Mouse (Mus musculus): ENCODE measurements around the gene Tuba1c. TPM values are rescaled to one million over a fixed set of nuclear protein-coding genes. Genes with fewer than 3 reads are reported as not detected.
A peak's percentile ranks its signal among the peaks of the same experiment; 100 is the strongest.

Tuba1c gene
- total and polyA plus RNA-seq, 2 experiments from 2014 or later: 9.6 to 22.6 TPM

GRCm38 (mm10) chr15:99021255-99021654 is 8.4 kb upstream of the Tuba1c start:
- Histone ChIP-seq H3K36me3 (ENCODE audit: insufficient read depth, low read length) (no peaks in the 10 kb centered on the region), H3K27ac (ENCODE audit: low read depth, low read length) (no peak overlapping the region), H3K27me3 (ENCODE audit: insufficient read depth, low read length) (no peaks in the 10 kb centered on the region), H3K9ac (replicated peaks; ENCODE audit: low read length, poor library complexity, severe bottlenecking) (no peak overlapping the region), H3K4me3 (ENCODE audit: low read depth, low read length) (no peak overlapping the region), H3K4me2 (ENCODE audit: low read depth, low read length, poor library complexity, severe bottlenecking) (no peak overlapping the region), H3K9me3 (ENCODE audit: low read length) (no peaks in the 10 kb centered on the region), H3K4me1 (ENCODE audit: insufficient read depth, low read length) (no peaks in the 10 kb centered on the region)
- WGBS: 98% methylated on average over 7 of the region's 7 CpGs
- DNase-seq (ENCODE audit: low spot score): no peak
- no peak for ATAC-seq (ENCODE audit: low FRiP score)
- no peak for TF ChIP-seq CTCF (IDR thresholded peaks at IDR 0.05)

- H3K4me3 ChIP-seq (ENCODE audit: low read depth, low read length): no peak overlapping the region
- DNase-seq (ENCODE audit: low spot score) (peak; percentile 86), ATAC-seq (ENCODE audit: low FRiP score) (no peak)
- H3K9ac ChIP-seq (replicated peaks; ENCODE audit: low read length, poor library complexity, severe bottlenecking): no peak overlapping the region
- H3K27me3 ChIP-seq (ENCODE audit: insufficient read depth, low read length): peaks cover 9% of the 10 kb centered on the region; the same call in 1 of the 2 replicates
- TF ChIP-seq CTCF (IDR thresholded peaks at IDR 0.05): peak; percentile 86
- no peaks in the 10 kb centered on the region for H3K9me3 ChIP-seq (ENCODE audit: low read length)
- H3K36me3 ChIP-seq (ENCODE audit: insufficient read depth, low read length): no peaks in the 10 kb centered on the region
- no peaks in the 10 kb centered on the region for H3K4me1 ChIP-seq (ENCODE audit: insufficient read depth, low read length)
- H3K4me2 ChIP-seq (ENCODE audit: low read depth, low read length, poor library complexity, severe bottlenecking): no peak overlapping the region
- no peak overlapping the region for H3K27ac ChIP-seq (ENCODE audit: low read depth, low read length)
- WGBS: 22% methylated on average over 7 of the region's 8 CpGs
Measured at GRCm38 (mm10) chr15:99024668-99025314, 4.9 kb upstream of the Tuba1c start.

GRCm38 (mm10) chr15:99025414-99025813 is 4.3 kb upstream of the Tuba1c start:
- Histone ChIP-seq H3K27ac (ENCODE audit: low read depth, low read length) (no peak overlapping the region), H3K9ac (replicated peaks; ENCODE audit: low read length, poor library complexity, severe bottlenecking) (no peak overlapping the region), H3K4me2 (ENCODE audit: low read depth, low read length, poor library complexity, severe bottlenecking) (no peak overlapping the region), H3K9me3 (ENCODE audit: low read length) (no peaks in the 10 kb centered on the region), H3K36me3 (ENCODE audit: insufficient read depth, low read length) (no peaks in the 10 kb centered on the region), H3K27me3 (ENCODE audit: insufficient read depth, low read length) (peaks cover 12% of the 10 kb centered on the region; the same call in 1 of the 2 replicates), H3K4me1 (ENCODE audit: insufficient read depth, low read length) (no peaks in the 10 kb centered on the region), H3K4me3 (ENCODE audit: low read depth, low read length) (no peak overlapping the region)
- DNase-seq (ENCODE audit: low spot score) (no peak), ATAC-seq (ENCODE audit: low FRiP score) (no peak)
- TF ChIP-seq CTCF (IDR thresholded peaks at IDR 0.05): no peak
- 83% methylated on average over 13 of the region's 13 CpGs for WGBS

GRCm38 (mm10) chr15:99026259-99026658 is 3.4 kb upstream of the Tuba1c start:
- no peak for ATAC-seq (ENCODE audit: low FRiP score)
- H3K36me3 ChIP-seq (ENCODE audit: insufficient read depth, low read length): no peaks in the 10 kb centered on the region
- peaks cover 12% of the 10 kb centered on the region; the same call in 1 of the 2 replicates for H3K27me3 ChIP-seq (ENCODE audit: insufficient read depth, low read length)
- 56% methylated on average over 4 of the region's 4 CpGs for WGBS
- peak; percentile 65 for TF ChIP-seq CTCF (IDR thresholded peaks at IDR 0.05)
- no peak overlapping the region for H3K27ac ChIP-seq (ENCODE audit: low read depth, low read length)
- no peak overlapping the region for H3K9ac ChIP-seq (replicated peaks; ENCODE audit: low read length, poor library complexity, severe bottlenecking)
- no peaks in the 10 kb centered on the region for H3K9me3 ChIP-seq (ENCODE audit: low read length)
- H3K4me3 ChIP-seq (ENCODE audit: low read depth, low read length): no peak overlapping the region
- DNase-seq (ENCODE audit: low spot score): peak; percentile 49
- no peak overlapping the region for H3K4me2 ChIP-seq (ENCODE audit: low read depth, low read length, poor library complexity, severe bottlenecking)
- H3K4me1 ChIP-seq (ENCODE audit: insufficient read depth, low read length): peaks cover 2% of the 10 kb centered on the region; the same call in 1 of the 2 replicates

GRCm38 (mm10) chr15:99027116-99027515 is 2.6 kb upstream of the Tuba1c start:
- Histone ChIP-seq H3K4me1 (ENCODE audit: insufficient read depth, low read length) (peaks cover 2% of the 10 kb centered on the region; the same call in 1 of the 2 replicates), H3K27me3 (ENCODE audit: insufficient read depth, low read length) (peaks cover 12% of the 10 kb centered on the region; the same call in 1 of the 2 replicates), H3K9ac (replicated peaks; ENCODE audit: low read length, poor library complexity, severe bottlenecking) (no peak overlapping the region), H3K36me3 (ENCODE audit: insufficient read depth, low read length) (no peaks in the 10 kb centered on the region), H3K4me2 (ENCODE audit: low read depth, low read length, poor library complexity, severe bottlenecking) (no peak overlapping the region), H3K9me3 (ENCODE audit: low read length) (no peaks in the 10 kb centered on the region), H3K4me3 (ENCODE audit: low read depth, low read length) (no peak overlapping the region), H3K27ac (ENCODE audit: low read depth, low read length) (no peak overlapping the region)
- DNase-seq (ENCODE audit: low spot score) (no peak), ATAC-seq (ENCODE audit: low FRiP score) (no peak)
- WGBS: 65% methylated on average over 5 of the region's 5 CpGs
- peak; percentile 15; the same call in 1 of the 2 replicates for TF ChIP-seq CTCF (IDR thresholded peaks at IDR 0.05)

- H3K27me3 ChIP-seq (ENCODE audit: insufficient read depth, low read length): peaks cover 12% of the 10 kb centered on the region; the same call in 1 of the 2 replicates
- DNase-seq (ENCODE audit: low spot score) (no peak), ATAC-seq (ENCODE audit: low FRiP score) (no peak)
- H3K4me3 ChIP-seq (ENCODE audit: low read depth, low read length): peak overlapping the region; percentile 34
- no peaks in the 10 kb centered on the region for H3K36me3 ChIP-seq (ENCODE audit: insufficient read depth, low read length)
- peak overlapping the region; percentile 62 for H3K4me2 ChIP-seq (ENCODE audit: low read depth, low read length, poor library complexity, severe bottlenecking)
- H3K9me3 ChIP-seq (ENCODE audit: low read length): no peaks in the 10 kb centered on the region
- no peak overlapping the region for H3K27ac ChIP-seq (ENCODE audit: low read depth, low read length)
- no peak overlapping the region for H3K9ac ChIP-seq (replicated peaks; ENCODE audit: low read length, poor library complexity, severe bottlenecking)
- no peak for TF ChIP-seq CTCF (IDR thresholded peaks at IDR 0.05)
- peaks cover 2% of the 10 kb centered on the region; the same call in 1 of the 2 replicates for H3K4me1 ChIP-seq (ENCODE audit: insufficient read depth, low read length)
- 9% methylated on average over 10 of the region's 10 CpGs for WGBS
Measured at GRCm38 (mm10) chr15:99028874-99029458, 725 bp upstream of the Tuba1c start.

All from midbrain, postnatal 0 days (tissue).